Mouse (Mus musculus) CH12.LX (cell line): ENCODE measurements around the gene Tmem108. TPM values are rescaled to one million over a fixed set of nuclear protein-coding genes. Genes with fewer than 3 reads are reported as not detected.

Source experiments
- DNase-seq: peaks from one replicate; pipeline ENCODE4 v3.0.0-alpha.2; 2013; ENCODE audit errors: extremely low read depth
- H3K27ac ChIP-seq: 2 replicates; pipeline ENCODE4 v1.5.1; 2012; ENCODE audit warnings: low read depth, mild to moderate bottlenecking, control low read depth, moderate library complexity; ENCODE audit not compliant: insufficient read depth
- H3K27me3 ChIP-seq: replicated peaks from 2 replicates; pipeline ENCODE3; 2012; ENCODE audit warnings: inconsistent platforms
- H3K36me3 ChIP-seq, 2 experiments: replicated peaks in 1 of 2; 2 replicates each; pipeline versions ENCODE3 to v1.6.1; 2012; ENCODE audit warnings: inconsistent platforms in 1 of 2, low read length in 1 of 2, mild to moderate bottlenecking in 1 of 2, mixed read lengths in 1 of 2, moderate library complexity in 1 of 2; ENCODE audit not compliant: control insufficient read depth in 1 of 2, insufficient read depth in 1 of 2
- H3K4me1 ChIP-seq, 2 experiments: 2 replicates each; pipeline ENCODE4 v1.6.1; 2012; ENCODE audit warnings: inconsistent platforms in 1 of 2, moderate library complexity in 1 of 2; ENCODE audit not compliant: insufficient read depth in 2 of 2, control insufficient read depth in 1 of 2
- H3K4me2 ChIP-seq: 2 replicates; pipeline ENCODE4 v1.6.1; 2012; ENCODE audit warnings: low read depth, mild to moderate bottlenecking, control low read depth; ENCODE audit not compliant: poor library complexity, insufficient read depth, severe bottlenecking
- H3K4me3 ChIP-seq, 3 experiments: fragments of 150-350 bp in 1 of 3; sonication (generic) in 1 of 3; replicated peaks in 1 of 3; 2 replicates each; pipeline versions ENCODE3 to v1.5.1; 2011 to 2012; ENCODE audit warnings: low read depth in 2 of 3, low read length in 2 of 3, mild to moderate bottlenecking in 2 of 3, moderate library complexity in 2 of 3, control low read depth in 1 of 3, improper control_type of control experiment in 1 of 3, inconsistent platforms in 1 of 3, mixed read lengths in 1 of 3; ENCODE audit not compliant: poor library complexity in 1 of 3
- H3K79me2 ChIP-seq: replicated peaks from 2 replicates; pipeline ENCODE4 v1.6.1; 2012; ENCODE audit warnings: mild to moderate bottlenecking, moderate library complexity; ENCODE audit not compliant: control insufficient read depth, poor library complexity, insufficient read depth, severe bottlenecking; ENCODE audit errors: extremely low read depth
- H3K9ac ChIP-seq: 2 replicates; pipeline ENCODE4 v1.6.1; 2012; ENCODE audit warnings: low read depth, mild to moderate bottlenecking, control low read depth, moderate library complexity; ENCODE audit not compliant: insufficient read depth
- H3K9me3 ChIP-seq: replicated peaks from 2 replicates; pipeline ENCODE3; 2012; ENCODE audit warnings: low read length, inconsistent platforms, mixed read lengths
- BHLHE40 ChIP-seq: IDR thresholded peaks from 2 replicates; pipeline ENCODE4 v1.6.1; 2011; ENCODE audit warnings: mild to moderate bottlenecking, low read depth, low read length, improper control_type of control experiment
- CHD2 ChIP-seq: IDR thresholded peaks from 2 replicates; pipeline ENCODE4 v1.6.1; 2011; ENCODE audit warnings: low read length, improper control_type of control experiment
- CTCF ChIP-seq, 2 experiments: IDR thresholded peaks in 1 of 2; conservative IDR thresholded peaks in 1 of 2; 2 replicates each; pipeline ENCODE4 v1.5.1; 2011 to 2012; ENCODE audit warnings: low read depth in 2 of 2, low read length in 2 of 2, improper control_type of control experiment in 1 of 2, inconsistent platforms in 1 of 2, mild to moderate bottlenecking in 1 of 2, moderate library complexity in 1 of 2
- E2F4 ChIP-seq: IDR thresholded peaks from 2 replicates; pipeline ENCODE4 v1.6.1; 2011; ENCODE audit warnings: low read depth, low read length, improper control_type of control experiment; ENCODE audit not compliant: insufficient replicate concordance
- EP300 ChIP-seq: IDR thresholded peaks from 2 replicates; pipeline ENCODE4 v1.6.1; 2011; ENCODE audit warnings: low read length, improper control_type of control experiment
- ETS1 ChIP-seq: conservative IDR thresholded peaks from 2 replicates; pipeline ENCODE4 v1.6.1; 2012; ENCODE audit warnings: low read depth, mild to moderate bottlenecking, inconsistent platforms, low read length, improper control_type of control experiment, moderate library complexity
- JUN ChIP-seq: IDR thresholded peaks from 2 replicates; pipeline ENCODE4 v1.6.1; 2011; ENCODE audit warnings: low read depth, mild to moderate bottlenecking, low read length, improper control_type of control experiment, moderate library complexity; ENCODE audit not compliant: insufficient read depth
- KAT2A ChIP-seq: IDR thresholded peaks from 2 replicates; pipeline ENCODE4 v1.6.1; 2012; ENCODE audit warnings: low read length, improper control_type of control experiment, inconsistent platforms; ENCODE audit not compliant: insufficient replicate concordance
- MAX ChIP-seq: IDR thresholded peaks from 2 replicates; pipeline ENCODE4 v1.6.1; 2011; ENCODE audit warnings: low read length, improper control_type of control experiment
- MAZ ChIP-seq: IDR thresholded peaks from 2 replicates; pipeline ENCODE4 v1.6.1; 2012; ENCODE audit warnings: low read depth, mild to moderate bottlenecking, inconsistent platforms, low read length, improper control_type of control experiment, moderate library complexity
- MEF2A ChIP-seq: IDR thresholded peaks from 2 replicates; pipeline ENCODE4 v1.6.1; 2014; ENCODE audit warnings: low read depth, mild to moderate bottlenecking, inconsistent platforms, low read length, improper control_type of control experiment, borderline replicate concordance
- MXI1 ChIP-seq: IDR thresholded peaks from 2 replicates; pipeline ENCODE4 v1.6.1; 2011; ENCODE audit warnings: mild to moderate bottlenecking, low read depth, low read length, improper control_type of control experiment
- NELFE ChIP-seq: IDR thresholded peaks from 2 replicates; pipeline ENCODE4 v1.6.1; 2011; ENCODE audit warnings: low read depth, low read length, improper control_type of control experiment
- NRF1 ChIP-seq: IDR thresholded peaks from 2 replicates; pipeline ENCODE4 v1.6.1; 2014; ENCODE audit warnings: low read depth, mild to moderate bottlenecking, inconsistent platforms, low read length, improper control_type of control experiment, moderate library complexity
- PAX5 ChIP-seq: IDR thresholded peaks from 2 replicates; pipeline ENCODE4 v1.6.1; 2012; ENCODE audit warnings: low read length, inconsistent platforms, mixed read lengths
- RAD21 ChIP-seq: IDR thresholded peaks from 2 replicates; pipeline ENCODE4 v1.6.1; 2011; ENCODE audit warnings: low read depth, mild to moderate bottlenecking, low read length, improper control_type of control experiment, moderate library complexity
- SIN3A ChIP-seq: IDR thresholded peaks from 2 replicates; pipeline ENCODE4 v1.6.1; 2012; ENCODE audit warnings: low read length, improper control_type of control experiment, inconsistent platforms
- SMC3 ChIP-seq: IDR thresholded peaks from 2 replicates; pipeline ENCODE4 v1.6.1; 2011; ENCODE audit warnings: low read depth, low read length, improper control_type of control experiment
- TBP ChIP-seq: conservative IDR thresholded peaks from 2 replicates; pipeline ENCODE4 v1.6.1; 2011; ENCODE audit warnings: low read depth, low read length, improper control_type of control experiment
- TCF12 ChIP-seq: IDR thresholded peaks from 2 replicates; pipeline ENCODE4 v1.6.1; 2014; ENCODE audit warnings: low read depth, mild to moderate bottlenecking, inconsistent platforms, low read length, improper control_type of control experiment
- ZMIZ1 ChIP-seq: IDR thresholded peaks from 2 replicates; pipeline ENCODE4 v1.6.1; 2012; ENCODE audit warnings: low read depth, mild to moderate bottlenecking, inconsistent platforms, low read length, improper control_type of control experiment
- ZNF384 ChIP-seq: IDR thresholded peaks from 2 replicates; pipeline ENCODE4 v1.6.1; 2012; ENCODE audit warnings: low read depth, low read length, improper control_type of control experiment, inconsistent platforms
- dilution Hi-C: fragments of 300-500 bp; cut with MboI; formaldehyde crosslinking; loops from 2 replicates; pipeline ENCODE4 v1.14.3; 2020; ENCODE audit warnings: low sequenced_read_pairs; ENCODE audit not compliant: extremely low pct_unique_long_range_greater_than_20kb, extremely low pct_ligation_motif_present
- in situ Hi-C: fragments of 300-500 bp; cut with MboI; formaldehyde crosslinking; loops from 3 replicates; pipeline ENCODE4 v1.14.3; 2019; ENCODE audit warnings: low sequenced_read_pairs, low pct_ligation_motif_present, low pct_unique_long_range_greater_than_20kb, mixed read lengths
- polyA plus RNA-seq: library from polyadenylated mRNA; unstranded; fragments of >175 nt; gene quantifications from 2 replicates; pipeline ENCODE4 v1.2.1, GENCODE M21; 2012; ENCODE audit warnings: low read depth; ENCODE audit not compliant: insufficient read length
- total RNA-seq, 2 experiments: library from RNA; depleted of rRNA; stranded (reverse); fragments of 300-350 nt in 1 of 2; fragments of >200 nt in 1 of 2; gene quantifications; 2 replicates each; pipeline ENCODE4 v1.2.3; 2012 to 2014

Tmem108 gene
- total and polyA plus RNA-seq, 3 experiments, result 0.04 to 0.13 (median 0.07) TPM

DNA sequence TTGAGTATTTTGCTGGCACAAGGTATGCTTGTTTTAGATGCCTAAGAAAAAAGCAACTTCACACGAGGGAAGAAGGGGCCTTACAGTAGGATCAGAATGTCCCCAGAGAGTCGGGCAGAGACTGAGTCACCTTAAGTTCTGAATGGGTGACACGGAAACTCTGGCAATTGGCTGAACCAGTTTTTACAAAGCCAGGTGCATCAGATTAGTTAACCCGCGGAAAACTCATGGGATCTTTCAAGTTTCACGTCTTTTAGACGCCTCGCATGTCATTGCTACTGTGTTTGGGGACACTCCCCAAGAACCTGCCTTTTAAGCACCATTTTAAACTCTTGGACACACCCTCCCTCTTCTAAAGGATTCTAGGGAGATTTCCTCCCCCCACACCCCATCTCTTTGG, 1.3 kb downstream of the Tmem108 start:
- H3K36me3 ChIP-seq, result no peaks in the 10 kb centered on the region
- no peak overlapping the region for H3K9ac ChIP-seq
- H3K4me2 ChIP-seq, result no peak overlapping the region
- no peak for TF ChIP-seq TBP
- no peak for TF ChIP-seq TCF12
- no peak for TF ChIP-seq MAZ
- no peak for TF ChIP-seq NELFE
- TF ChIP-seq EP300, result no peak
- TF ChIP-seq SIN3A, result no peak
- no peak for TF ChIP-seq CHD2
- no peak for TF ChIP-seq NRF1
- TF ChIP-seq ETS1, result no peak
- no peak for TF ChIP-seq MXI1
- no peak for TF ChIP-seq RAD21
- no peak for TF ChIP-seq MAX
- no peak for TF ChIP-seq MEF2A
- TF ChIP-seq SMC3, result no peak
- TF ChIP-seq ZMIZ1, result no peak
- no peak for TF ChIP-seq ZNF384
- no peak for TF ChIP-seq KAT2A
- no peak for TF ChIP-seq PAX5
- TF ChIP-seq CTCF (conservative IDR thresholded peaks at IDR 0.05 in 1 of 2, IDR thresholded peaks at IDR 0.05 in 1 of 2; ENCODE audit: low read depth in 2 of 2, low read length in 2 of 2), result no peak
- TF ChIP-seq BHLHE40, result no peak
- no peak overlapping the region for H3K27ac ChIP-seq
- no peak for DNase-seq
- dilution Hi-C loops, result no loop called here
- no peak overlapping the region for H3K4me3 ChIP-seq
- in situ Hi-C loops, result no loop called here
- peaks cover 23% of the 10 kb centered on the region for H3K27me3 ChIP-seq
- H3K79me2 ChIP-seq, result no peaks in the 10 kb centered on the region
- H3K4me1 ChIP-seq, result no peaks in the 10 kb centered on the region; a peak in 1 of 4 replicates
- H3K9me3 ChIP-seq, result peaks cover 6% of the 10 kb centered on the region

DNA sequence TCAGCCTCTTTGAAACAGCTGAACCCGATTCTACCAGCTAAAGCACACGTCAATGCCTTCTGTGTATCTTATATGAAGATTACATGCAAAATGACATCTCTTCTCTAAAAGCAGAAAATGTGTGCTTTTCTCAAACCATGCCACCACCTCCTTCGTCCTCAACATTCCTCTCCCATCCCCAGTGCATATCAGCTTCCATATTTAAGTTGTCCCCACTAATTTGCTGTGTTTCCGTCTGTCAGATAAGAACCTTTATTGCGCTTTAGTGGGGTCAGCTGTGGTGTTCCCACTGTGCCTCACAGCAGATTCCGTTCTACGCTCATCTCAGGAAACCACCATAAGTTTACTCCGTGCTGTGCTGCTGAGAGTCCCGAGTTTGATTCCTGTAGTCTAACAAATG, 1.8 kb downstream of the Tmem108 start:
- Histone ChIP-seq H3K4me3 (no peak overlapping the region), H3K4me1 (no peaks in the 10 kb centered on the region; a peak in 1 of 4 replicates), H3K9ac (no peak overlapping the region), H3K4me2 (no peak overlapping the region), H3K36me3 (no peaks in the 10 kb centered on the region), H3K27ac (no peak overlapping the region), H3K27me3 (peaks cover 23% of the 10 kb centered on the region), H3K9me3 (peaks cover 6% of the 10 kb centered on the region), H3K79me2 (no peaks in the 10 kb centered on the region)
- no peak for DNase-seq
- TF ChIP-seq E2F4 (no peak), JUN (no peak), TCF12 (no peak)
- dilution Hi-C loops, result no loop called here
- in situ Hi-C loops, result loop anchor here (5.0 to 10.0 kb wide), 3 partner anchors 138 to 265 kb away; no protein-coding TSS in a partner anchor
